Mouse (Mus musculus) thymus, postnatal 36 days (tissue): ENCODE data around the gene Zfp664.

ENCODE experiments used
- DNase-seq, 2 experiments: peaks; one replicate each; pipeline ENCODE4 v3.0.0; 2022; ENCODE audit warnings: mixed read lengths in 2 of 2

Zfp664 gene

DNA sequence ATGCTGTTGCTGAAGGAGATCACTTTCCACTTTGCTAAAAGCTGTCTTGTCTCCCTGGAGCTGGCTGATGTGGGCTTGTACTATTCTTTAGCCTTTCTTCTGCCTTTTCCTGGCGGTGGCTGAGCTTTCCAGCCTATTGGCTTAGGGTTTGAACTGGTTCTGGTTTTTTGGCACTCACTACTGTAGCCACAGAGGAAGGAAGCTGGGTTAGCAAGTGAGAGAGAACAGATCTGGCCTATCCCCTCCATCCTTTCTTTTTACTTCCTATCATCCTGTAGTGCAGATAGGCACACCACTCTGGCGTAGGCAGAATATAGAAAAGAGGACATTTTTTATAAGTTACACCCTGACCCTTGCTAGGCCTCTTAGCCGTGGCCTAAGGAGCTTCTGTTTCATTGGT, 10.6 kb downstream of the Zfp664 start:
- no peak for DNase-seq

DNA sequence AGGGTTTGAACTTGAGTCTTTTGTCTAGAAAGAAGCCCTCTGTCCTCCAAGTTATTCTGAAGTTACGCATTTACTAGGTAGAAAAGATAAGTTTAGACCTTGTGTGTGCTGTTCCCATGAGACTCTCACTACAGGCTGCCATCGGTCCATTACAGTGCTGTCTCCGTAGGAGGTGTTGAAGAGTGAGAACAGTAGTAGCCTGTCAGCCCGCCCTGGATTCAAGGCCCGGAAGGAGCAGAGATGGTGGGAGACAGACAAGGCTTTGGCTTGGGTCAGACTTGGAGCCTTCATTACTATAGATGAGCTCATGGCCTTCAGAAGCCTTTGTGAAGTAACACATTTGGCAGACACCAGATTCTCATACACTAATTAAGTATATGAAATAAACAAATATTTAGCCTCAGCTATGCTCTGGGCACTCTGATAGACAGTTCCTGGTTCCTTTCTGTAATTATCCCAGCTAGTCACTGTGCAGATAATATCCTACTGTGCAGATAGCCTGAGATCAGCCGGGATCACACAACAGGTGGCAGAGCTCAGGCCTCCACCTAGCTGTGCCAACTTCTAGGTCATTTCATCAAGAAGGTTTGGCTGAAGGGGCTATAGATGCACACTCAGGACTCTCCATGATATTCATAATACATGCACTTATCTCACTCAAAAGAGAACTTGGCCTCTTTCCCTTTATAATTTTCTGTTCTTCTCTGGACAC, 11.6 kb downstream of the Zfp664 start:
- DNase-seq = no peak

DNA sequence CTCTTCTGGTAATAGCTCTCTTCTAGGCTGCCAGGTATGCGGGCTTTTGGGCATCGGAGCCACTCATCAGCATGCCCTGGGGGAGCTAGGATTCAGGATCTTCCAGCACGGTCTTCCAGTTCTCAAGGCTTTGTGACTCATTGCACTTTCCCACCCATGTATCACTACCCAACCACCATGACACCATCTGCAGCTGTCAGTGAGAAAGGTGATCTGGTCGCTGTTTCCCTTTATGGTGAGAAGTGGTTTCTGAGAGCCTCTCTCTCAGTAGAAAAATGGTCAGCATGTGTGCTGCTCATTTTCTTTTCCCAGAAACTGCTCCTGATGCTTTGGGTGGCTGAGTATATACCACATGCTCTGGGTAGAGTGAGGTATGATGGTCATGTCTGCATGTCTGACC, 16.8 kb downstream of the Zfp664 start:
- no peak for DNase-seq

DNA sequence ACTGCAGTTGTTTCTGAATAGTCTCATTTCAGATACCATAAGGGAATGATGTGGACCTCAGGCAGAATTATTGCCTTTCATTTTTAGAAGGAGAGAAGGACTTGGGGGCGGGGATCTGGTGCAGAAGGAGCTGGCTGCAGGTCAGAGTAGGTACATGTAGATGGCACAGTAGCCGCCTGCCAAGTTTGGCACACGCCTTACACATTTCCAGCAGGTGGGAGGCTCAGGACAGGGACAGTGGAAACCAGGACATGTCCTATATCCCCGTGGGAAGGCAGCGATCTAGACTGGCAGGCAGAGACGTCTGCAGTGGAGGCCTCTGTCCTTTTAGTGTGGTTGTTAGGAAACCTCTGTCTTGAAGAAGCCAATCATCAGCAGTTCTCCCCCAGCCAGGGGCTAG, 17.3 kb downstream of the Zfp664 start:
- DNase-seq = no peak

DNA sequence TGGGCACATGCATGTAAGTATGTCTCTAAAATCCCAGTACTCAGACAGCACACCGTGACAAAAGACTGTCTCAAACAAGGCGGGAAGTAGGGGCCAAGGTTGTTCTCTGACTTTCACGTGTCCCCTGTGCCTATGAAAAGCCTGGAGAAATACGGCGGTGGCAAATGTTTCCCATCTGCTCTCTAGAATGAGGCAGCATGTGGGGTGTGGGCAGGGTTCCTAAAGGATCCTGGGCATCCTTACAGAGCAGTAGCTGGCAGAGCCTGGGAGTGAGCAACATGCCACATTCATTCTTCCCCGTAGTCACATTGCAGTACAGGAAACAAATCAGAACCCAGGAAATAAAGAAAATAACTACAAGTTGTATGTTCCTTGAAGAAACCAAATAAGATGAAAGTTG, 21.4 kb downstream of the Zfp664 start:
- DNase-seq = no peak

DNA sequence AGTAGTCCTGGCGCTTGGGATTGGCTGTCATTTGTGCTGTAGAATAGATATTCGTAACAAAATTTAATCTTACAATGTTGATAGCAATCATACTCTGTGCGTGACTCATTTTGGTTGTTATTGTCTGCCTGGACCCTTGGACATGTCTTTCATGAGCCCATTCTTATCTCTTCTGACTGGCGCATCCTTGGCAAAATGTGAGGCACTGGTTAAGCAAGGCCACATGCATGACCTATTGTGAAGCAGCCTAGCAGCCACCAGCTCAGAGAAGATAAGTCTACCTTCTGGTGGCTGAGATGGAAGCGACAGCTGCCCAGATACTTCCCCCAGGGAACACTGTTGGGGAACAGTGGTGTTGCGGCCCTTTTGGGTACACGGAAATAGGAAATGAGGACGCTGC, 26.2 kb downstream of the Zfp664 start:
- DNase-seq = no peak

DNA sequence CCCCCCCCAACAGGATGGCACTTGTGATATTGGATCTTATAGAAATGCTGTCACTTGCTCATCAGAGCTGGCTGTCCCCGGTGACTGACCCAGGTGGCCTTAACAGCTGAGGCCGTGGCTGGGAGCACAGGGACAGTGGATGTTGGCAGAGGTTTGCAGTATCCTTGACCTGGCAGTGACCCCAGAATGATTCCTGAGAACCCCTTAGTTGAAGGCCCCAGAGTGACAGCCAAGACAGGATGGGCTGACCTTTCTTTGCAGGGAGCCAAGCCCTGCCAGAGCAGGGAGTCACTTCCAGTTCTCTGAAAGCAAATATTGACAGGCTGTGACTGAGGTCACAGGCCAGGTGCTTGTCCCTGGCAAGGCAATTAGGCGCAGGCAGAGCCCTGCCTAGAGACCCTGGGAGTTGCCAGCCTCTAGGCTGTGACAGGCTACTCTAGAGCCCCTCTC, 29.5 kb downstream of the Zfp664 start:
- no peak for DNase-seq

DNA sequence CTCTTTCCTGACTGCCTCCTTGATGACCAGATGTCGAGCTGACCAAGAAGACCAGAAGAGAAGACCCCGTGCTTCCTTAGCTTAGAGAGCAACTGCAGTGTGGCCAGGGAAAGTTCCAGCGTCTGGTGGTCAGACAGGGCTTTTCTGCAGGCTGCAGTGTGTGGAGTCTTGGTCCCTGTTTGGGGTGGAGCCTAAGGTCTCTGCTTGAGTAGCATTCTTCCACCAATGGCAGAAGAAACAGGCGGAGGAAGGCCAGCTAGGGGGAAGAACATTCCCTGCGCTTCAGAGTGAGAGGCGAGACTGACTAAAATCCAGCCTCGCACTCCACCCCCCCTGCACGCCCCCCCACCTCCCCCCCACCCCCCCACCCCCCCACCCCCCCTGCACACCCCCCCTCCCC, 33.6 kb downstream of the Zfp664 start:
- DNase-seq = no peak

DNA sequence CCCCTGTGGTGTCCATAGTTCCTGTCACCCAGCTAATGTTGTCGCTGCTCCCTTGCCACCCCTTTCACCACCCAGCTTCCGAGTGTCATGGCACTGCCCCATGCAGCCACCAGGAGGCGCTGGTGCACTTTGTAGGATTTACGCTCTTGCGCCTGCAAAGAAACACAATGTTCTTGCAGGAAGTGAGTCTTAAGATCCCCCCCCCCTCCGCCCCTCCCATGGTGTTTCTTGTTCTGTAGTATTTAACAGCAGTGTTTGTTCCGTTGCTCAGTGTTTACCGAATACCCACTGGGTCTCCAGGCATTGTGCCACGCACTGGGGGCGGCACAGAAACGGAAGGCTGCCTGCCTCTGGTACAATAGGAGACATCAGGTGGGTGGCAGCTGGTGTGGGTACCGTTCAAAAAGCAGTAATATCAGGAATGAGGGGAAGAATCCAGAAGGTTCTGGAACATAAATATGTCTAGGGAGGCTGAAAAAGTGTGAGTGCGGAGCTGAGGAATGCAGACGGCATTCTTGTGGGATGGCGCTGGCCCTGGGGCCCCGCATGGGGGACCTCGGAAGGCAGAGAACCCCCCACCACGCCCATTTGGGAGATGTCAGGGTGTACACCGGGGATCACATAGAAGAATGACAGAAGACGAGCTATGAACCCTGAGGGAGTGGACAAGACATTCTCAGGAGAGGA, 37.6 kb downstream of the Zfp664 start:
- DNase-seq = peak; percentile 85 to 86

DNA sequence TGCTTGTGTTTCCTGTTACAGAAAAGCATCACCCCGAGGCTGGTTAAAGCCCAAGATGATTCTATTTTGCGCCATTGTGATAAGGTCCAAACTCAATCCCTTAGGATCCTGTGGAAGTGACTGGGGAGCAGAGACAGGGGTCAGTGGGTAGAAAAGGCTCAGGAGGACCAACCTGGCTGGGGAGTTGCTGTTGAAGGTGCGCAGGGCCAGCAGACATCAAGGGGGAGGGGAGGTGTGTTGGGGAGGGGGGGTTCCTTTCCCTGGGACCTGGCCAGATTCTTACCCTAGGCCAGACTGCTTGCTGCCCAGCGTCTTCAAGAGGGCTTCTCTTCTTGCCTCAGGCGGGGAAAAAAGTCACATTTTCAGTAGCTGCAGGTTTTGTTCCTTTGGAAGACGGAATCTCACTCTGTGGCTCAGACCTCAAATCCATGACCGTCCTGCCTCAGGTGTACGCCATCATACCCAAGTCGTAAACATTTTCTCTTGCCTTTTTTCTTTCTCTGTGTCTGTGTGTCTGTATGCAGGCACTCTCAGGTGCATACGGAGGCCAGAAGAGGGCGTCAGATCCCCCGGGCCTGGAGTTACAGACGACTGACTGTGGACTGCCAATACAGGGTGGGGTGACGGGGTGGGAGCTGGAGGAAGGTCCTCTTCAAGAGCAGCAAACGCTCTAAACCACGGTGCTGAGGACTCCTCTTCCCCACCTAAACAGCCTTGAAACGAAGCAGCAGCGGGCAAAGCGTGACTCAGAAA, 38.4 kb downstream of the Zfp664 start:
- no peak for DNase-seq

DNA sequence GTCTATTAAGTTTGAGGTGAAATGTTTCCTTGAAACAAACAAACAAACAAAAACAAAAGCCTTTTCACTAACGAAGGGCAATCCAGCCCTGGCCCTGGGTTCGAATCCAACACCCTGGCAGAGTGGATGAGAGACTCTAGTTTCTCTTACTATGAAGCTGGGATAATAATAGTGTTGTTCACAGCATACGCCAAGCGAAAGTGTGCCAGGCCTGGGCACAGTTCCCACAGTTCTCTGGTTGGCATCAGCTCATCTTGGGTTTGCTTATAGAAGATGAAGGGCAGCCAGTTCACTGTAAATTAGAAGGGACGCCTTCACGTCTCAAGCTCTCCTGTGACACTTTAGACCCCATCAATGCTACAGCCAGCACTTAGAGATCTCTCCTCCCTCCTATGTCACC, 39.2 kb downstream of the Zfp664 start:
- DNase-seq = no peak

DNA sequence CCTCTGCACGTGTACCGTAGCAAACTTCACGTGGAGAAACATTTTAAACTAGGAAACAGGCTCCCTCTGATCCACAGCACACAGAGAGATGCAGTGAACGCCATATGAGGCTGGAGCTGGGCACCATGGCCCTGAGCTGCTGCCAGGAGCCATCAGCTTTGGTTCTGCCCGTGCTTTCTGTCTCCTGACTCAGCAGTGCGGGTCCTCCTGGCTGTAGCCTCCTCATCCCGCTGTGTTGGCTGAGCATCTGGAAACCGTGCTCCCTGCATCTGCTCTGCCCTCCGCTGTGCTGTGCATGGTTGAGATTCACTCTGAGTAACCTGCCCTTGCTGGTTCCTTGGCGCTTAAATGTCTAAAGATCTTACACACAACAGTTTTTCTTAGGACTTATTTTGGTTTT, 39.7 kb downstream of the Zfp664 start:
- DNase-seq = no peak

DNA sequence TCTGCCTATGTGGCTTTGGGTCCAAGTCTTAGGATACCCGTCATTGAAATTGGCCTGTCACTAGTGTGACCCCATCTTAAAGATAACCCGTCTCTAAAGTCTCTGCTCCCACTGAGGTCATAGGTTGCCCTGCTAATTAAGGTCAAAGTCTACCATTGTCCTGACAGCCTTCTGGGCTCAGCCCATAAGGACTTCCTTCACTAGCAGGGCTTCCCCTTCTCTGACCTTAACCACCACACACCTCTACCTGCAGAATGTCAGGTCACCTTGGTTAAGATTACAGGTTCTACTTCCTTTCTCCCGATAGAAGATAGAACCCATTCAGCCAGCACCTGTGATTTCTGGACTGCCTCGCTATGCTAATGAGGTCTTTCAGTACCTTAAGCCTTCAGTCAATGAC, 41.4 kb downstream of the Zfp664 start:
- DNase-seq = no peak

DNA sequence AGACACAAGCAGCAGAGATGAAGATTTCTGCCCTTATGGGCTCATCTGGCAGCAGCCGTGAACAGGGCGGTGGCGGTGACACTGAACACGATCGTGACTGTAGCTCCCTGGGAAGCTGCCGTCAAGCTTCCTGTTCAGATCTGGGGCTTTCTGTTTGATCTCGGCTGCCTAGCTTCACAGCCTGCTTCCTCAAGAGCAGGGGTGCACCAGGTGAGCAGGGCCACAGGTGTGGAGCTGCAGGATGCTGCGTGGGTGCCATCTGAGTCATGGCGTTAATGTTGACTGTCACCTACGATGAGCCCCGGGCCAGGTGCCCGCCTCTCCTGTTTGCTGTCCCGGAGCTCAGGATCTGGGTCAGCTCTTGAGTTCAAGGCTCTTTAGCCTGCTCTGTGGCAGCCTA, 44.4 kb downstream of the Zfp664 start:
- DNase-seq = peak; percentile 70 to 81

DNA sequence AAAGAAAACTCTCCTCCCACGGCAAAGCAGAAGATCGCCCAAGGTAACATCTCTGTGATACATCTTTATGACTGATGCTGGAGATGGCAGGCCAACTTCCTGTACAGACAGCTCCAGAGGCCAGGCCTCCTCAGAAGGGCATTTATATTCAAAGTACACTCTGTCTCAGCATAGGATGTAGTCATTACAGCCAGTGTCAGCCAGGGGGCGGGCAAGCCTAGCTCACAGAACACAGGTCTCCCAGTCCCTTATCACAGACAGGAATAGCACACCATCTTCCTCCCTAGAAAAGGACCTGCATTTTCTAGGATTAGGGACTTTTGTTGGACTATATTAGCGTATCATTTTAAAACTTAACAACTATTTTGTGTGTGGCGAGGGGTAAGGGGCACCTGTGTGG, 46.4 kb downstream of the Zfp664 start:
- peak; percentile 82 to 83 for DNase-seq

DNA sequence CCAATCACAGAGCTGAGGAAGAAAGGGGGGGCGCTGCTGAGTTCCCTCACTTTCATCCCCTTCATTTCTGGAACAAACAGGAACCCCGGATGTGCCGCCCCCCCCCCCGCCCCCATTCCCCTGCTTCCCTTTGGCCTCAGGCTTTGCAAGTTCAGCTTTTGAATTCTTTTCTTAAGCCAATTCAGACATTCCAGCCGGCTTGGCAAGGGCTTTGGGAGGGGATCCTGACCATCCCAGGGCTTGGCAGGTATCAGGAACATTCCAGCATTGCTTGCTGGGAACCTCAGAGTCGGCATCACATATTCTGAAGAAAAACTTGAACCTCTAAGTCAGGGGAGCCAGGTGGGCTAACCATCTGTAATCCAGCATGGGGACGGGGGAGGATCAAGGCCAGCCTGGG, 49.8 kb downstream of the Zfp664 start:
- no peak for DNase-seq

DNA sequence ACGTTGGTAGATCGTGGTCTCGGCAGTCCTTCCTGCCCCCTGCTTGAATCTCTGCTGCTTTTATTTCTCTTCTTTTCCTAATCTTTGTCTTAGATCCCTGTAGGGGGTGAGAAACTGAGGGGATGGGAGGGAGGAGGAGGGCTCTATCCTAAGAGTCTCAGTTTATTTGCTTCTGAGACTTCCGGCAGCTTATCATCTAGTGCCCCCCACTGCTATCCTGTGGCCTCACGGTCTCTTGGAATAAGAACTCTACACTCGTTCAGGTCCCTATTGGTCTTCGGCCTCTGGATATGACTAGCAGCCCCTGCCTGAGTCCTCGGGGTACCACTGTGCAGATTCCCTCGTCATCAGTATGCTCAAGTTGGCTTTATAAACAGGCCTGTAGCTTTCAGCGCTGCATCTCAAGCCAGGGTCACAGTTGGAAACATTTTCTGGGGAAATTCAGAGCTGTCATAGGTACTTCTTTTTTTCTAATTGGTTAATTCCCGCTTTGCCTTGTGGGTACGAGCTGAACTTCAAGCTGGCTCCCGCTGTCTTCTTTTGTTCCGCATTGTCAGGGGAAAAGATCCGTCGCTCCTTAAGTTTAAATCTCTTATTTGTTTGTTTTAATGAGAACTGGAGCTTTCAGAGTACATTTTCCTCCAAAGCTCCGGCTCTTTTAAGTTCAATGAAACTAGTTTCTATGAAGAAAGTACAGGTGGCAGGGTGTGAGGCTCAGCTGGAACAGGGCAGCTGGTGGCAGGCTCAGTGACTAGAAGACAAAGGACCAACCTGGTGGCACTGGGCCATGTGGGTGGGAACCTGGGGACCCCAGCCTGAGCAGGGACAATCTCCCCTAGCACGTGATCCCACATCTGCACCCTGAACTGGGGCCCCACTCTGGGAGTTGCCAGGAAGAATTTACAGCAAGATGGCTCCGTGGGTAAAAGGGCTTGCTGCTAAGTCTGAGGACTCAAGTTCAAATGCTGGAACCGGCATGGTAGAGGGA, 50.7 kb downstream of the Zfp664 start:
- DNase-seq = no peak

DNA sequence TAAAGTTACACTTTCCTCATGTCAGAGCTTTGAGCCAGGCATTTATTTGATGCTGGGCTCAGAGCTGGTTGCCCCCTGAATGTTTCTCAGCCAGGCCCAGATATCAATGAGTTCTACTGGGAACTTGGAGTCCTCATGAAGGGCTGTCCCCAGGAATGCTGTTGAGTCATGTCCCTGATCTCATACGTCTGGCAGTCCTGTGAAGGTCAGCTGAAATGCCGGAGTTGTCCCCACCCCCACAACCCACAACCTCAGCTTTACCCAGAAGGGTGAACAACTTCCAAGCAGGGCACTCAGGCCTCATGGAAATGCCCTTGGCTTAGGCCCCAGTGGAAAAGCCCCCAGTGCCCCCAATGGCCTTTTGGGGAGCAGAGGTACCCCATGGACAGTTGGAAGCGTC, 57.3 kb downstream of the Zfp664 start:
- no peak for DNase-seq

DNA sequence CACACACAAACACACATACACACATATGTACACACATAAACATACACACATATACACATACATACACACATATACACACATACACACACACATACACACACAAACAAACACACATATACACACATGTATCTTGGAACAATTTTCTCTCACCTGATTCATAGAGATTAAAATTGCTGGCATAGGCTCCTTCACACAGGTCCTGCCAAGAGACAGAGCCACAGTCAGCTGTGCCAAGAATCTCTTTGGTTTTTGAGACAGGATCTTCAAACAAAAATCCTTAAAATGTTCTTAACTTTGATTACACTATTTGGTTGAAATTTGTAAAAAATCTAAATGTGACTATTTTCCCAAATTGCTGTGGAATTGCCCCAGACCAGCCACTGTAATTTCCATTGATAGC, 58.9 kb downstream of the Zfp664 start:
- DNase-seq = no peak

DNA sequence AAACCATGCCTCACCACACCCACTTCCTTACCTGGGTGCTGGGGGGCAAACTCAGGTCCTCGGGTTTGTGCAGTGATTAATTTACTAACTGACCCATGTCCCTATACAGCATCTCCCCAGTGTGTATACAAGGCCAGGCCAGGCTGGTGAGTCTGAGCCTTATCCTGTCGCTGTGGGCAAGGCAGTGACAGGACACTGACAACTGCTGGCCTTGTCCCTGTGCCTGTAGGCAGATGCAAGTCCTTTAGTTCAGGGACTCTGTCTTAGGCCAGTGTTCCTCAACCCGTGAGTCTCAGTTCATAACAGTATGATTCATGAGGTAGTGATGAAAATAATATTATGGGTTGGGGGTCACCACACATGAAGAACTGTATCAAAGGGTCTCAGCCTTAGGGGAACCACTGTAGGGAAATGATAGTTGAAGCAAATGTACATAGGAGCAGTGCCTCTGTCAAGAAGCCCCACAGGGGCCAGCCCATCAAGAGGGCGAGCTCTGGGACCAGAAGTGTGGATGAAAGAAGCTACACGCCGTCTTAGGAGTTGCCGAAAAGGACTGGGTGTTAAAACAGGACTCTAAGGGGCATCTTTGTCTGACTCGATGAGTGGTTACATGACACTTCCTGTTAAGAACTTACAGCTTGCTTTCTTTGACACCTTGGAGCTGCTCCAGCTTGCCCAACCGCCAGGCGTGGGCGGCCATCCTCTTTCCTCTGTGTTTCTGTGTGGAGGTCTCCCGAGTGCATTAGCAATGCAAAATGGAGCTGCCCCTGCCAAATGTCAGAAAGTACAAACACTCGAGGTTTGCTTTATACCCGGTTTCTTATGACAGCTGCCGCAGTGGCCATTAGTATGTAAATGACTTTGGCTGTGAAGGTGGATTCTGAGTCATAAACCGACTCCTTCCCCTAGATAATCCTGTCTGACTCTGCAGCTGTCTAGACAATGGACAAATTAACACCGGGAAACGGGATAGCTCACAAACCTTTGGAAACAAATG, 60.2 kb downstream of the Zfp664 start:
- DNase-seq = peak; percentile 31 to 44

DNA sequence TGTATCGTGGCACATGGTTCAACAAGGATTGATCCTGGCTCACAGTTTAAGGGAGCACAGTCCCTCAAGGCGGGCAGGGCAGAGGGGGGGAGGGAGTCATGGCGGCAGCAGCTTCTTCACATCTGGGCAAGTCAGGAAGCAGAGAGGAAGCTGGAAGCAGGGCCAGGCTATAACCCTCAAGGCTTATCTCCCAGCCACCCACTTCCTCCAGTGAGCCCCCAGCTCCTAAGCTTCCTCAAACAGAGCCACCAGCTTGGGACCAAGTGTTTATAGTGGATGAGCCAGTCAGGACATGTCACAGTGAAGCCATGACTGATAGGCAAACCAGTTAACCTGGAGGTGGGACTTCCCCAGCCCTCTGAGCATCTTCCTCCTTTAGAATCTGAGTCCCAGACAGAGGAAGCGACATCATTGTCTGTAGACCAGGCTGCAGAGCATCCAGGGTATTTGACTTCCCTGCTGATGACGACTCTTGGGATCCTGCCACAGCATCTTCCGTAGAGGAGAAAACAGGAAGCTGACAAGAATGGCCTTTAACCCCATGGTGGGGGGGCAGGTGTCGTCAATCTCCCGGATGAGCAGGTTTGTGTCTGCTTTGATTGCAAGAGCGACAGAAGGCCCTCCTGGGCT, 67.0 kb downstream of the Zfp664 start:
- DNase-seq = no peak
